Mouse (Mus musculus): ENCODE data around the gene Gm20604. TPM values are rescaled to one million over a fixed set of nuclear protein-coding genes. Genes with fewer than 3 reads are reported as not detected.

The Gm20604 gene
- polyA plus RNA-seq, 1 experiment from 2014 or later, result 24.2 TPM

- peaks cover 96% of the 10 kb centered on the region for H3K36me3 ChIP-seq (ENCODE audit: control insufficient read depth, insufficient read depth, low read length)
- 96% methylated on average over 5 of the region's 5 CpGs for WGBS
Observed at GRCm38 (mm10) chr12:102772676-102773075, 14.2 kb upstream of the Gm20604 start.

GRCm38 (mm10) chr12:102771601-102772000 lies 13.1 kb upstream of the Gm20604 start:
- Histone ChIP-seq H3K4me2 (ENCODE audit: low read length) (no peak overlapping the region), H3K4me3 (ENCODE audit: low read depth, low read length) (no peak overlapping the region), H3K9ac (ENCODE audit: low read length) (no peak overlapping the region), H3K9me3 (ENCODE audit: control insufficient read depth, low read length) (no peaks in the 10 kb centered on the region), H3K4me1 (replicated peaks; ENCODE audit: control insufficient read depth, insufficient read depth, low read length) (no peaks in the 10 kb centered on the region), H3K27ac (ENCODE audit: low read depth) (no peak overlapping the region), H3K27me3 (replicated peaks; ENCODE audit: control insufficient read depth, insufficient read depth, low read length) (no peaks in the 10 kb centered on the region), H3K36me3 (ENCODE audit: control insufficient read depth, insufficient read depth, low read length) (peaks cover 95% of the 10 kb centered on the region)
- WGBS, result 94% methylated on average over 8 of the region's 8 CpGs
- ATAC-seq (replicated peaks; ENCODE audit: low FRiP score, low TSS enrichment, low read depth) (no peak), DNase-seq (ENCODE audit: low spot score) (no peak)

More at GRCm38 (mm10) chr12:102772676-102773075, 14.2 kb upstream of the Gm20604 start:
- no peaks in the 10 kb centered on the region for H3K4me1 ChIP-seq (replicated peaks; ENCODE audit: control insufficient read depth, insufficient read depth, low read length)
- no peak for DNase-seq (ENCODE audit: low spot score)
- H3K9ac ChIP-seq (ENCODE audit: low read length), result no peak overlapping the region
- no peak overlapping the region for H3K4me2 ChIP-seq (ENCODE audit: low read length)
- no peaks in the 10 kb centered on the region for H3K27me3 ChIP-seq (replicated peaks; ENCODE audit: control insufficient read depth, insufficient read depth, low read length)
- H3K9me3 ChIP-seq (ENCODE audit: control insufficient read depth, low read length), result no peaks in the 10 kb centered on the region
- no peak for ATAC-seq (replicated peaks; ENCODE audit: low FRiP score, low TSS enrichment, low read depth)
- H3K4me3 ChIP-seq (ENCODE audit: low read depth, low read length), result no peak overlapping the region
- H3K27ac ChIP-seq (ENCODE audit: low read depth), result no peak overlapping the region

- Histone ChIP-seq H3K4me2 (ENCODE audit: low read length) (no peak overlapping the region), H3K36me3 (ENCODE audit: control insufficient read depth, insufficient read depth, low read length) (peaks cover 96% of the 10 kb centered on the region), H3K4me3 (ENCODE audit: low read depth, low read length) (no peak overlapping the region), H3K27ac (ENCODE audit: low read depth) (no peak overlapping the region), H3K9ac (ENCODE audit: low read length) (no peak overlapping the region), H3K9me3 (ENCODE audit: control insufficient read depth, low read length) (no peaks in the 10 kb centered on the region), H3K27me3 (replicated peaks; ENCODE audit: control insufficient read depth, insufficient read depth, low read length) (no peaks in the 10 kb centered on the region), H3K4me1 (replicated peaks; ENCODE audit: control insufficient read depth, insufficient read depth, low read length) (no peaks in the 10 kb centered on the region)
- 92% methylated on average over 4 of the region's 4 CpGs for WGBS
- no peak for DNase-seq (ENCODE audit: low spot score)
- ATAC-seq (replicated peaks; ENCODE audit: low FRiP score, low TSS enrichment, low read depth), result no peak
Observed at GRCm38 (mm10) chr12:102769000-102769399, 10.5 kb upstream of the Gm20604 start.

- H3K4me1 ChIP-seq (replicated peaks; ENCODE audit: control insufficient read depth, insufficient read depth, low read length), result peaks cover 8% of the 10 kb centered on the region; the same call in 1 of the 2 replicates
- no peak overlapping the region for H3K4me3 ChIP-seq (ENCODE audit: low read depth, low read length)
- no peak for ATAC-seq (replicated peaks; ENCODE audit: low FRiP score, low TSS enrichment, low read depth)
Observed at GRCm38 (mm10) chr12:102763696-102764095, 5.2 kb upstream of the Gm20604 start.

GRCm38 (mm10) chr12:102761668-102762067 lies 3.2 kb upstream of the Gm20604 start:
- Histone ChIP-seq H3K9ac (ENCODE audit: low read length) (no peak overlapping the region), H3K4me2 (ENCODE audit: low read length) (no peak overlapping the region), H3K27me3 (replicated peaks; ENCODE audit: control insufficient read depth, insufficient read depth, low read length) (no peaks in the 10 kb centered on the region), H3K9me3 (ENCODE audit: control insufficient read depth, low read length) (no peaks in the 10 kb centered on the region), H3K4me3 (ENCODE audit: low read depth, low read length) (no peak overlapping the region), H3K36me3 (ENCODE audit: control insufficient read depth, insufficient read depth, low read length) (peaks cover 39% of the 10 kb centered on the region), H3K27ac (ENCODE audit: low read depth) (no peak overlapping the region), H3K4me1 (replicated peaks; ENCODE audit: control insufficient read depth, insufficient read depth, low read length) (peaks cover 10% of the 10 kb centered on the region; the same call in 1 of the 2 replicates)
- 81% methylated on average over 3 of the region's 3 CpGs for WGBS
- DNase-seq (ENCODE audit: low spot score) (no peak), ATAC-seq (replicated peaks; ENCODE audit: low FRiP score, low TSS enrichment, low read depth) (no peak)

More at GRCm38 (mm10) chr12:102763696-102764095, 5.2 kb upstream of the Gm20604 start:
- no peak overlapping the region for H3K4me2 ChIP-seq (ENCODE audit: low read length)
- no peak overlapping the region for H3K27ac ChIP-seq (ENCODE audit: low read depth)
- H3K9me3 ChIP-seq (ENCODE audit: control insufficient read depth, low read length), result no peaks in the 10 kb centered on the region
- H3K27me3 ChIP-seq (replicated peaks; ENCODE audit: control insufficient read depth, insufficient read depth, low read length), result no peaks in the 10 kb centered on the region
- peaks cover 58% of the 10 kb centered on the region for H3K36me3 ChIP-seq (ENCODE audit: control insufficient read depth, insufficient read depth, low read length)
- no peak overlapping the region for H3K9ac ChIP-seq (ENCODE audit: low read length)
- DNase-seq (ENCODE audit: low spot score), result no peak

- peak overlapping the region; percentile 83 for H3K4me3 ChIP-seq (ENCODE audit: low read depth, low read length)
- peaks cover 10% of the 10 kb centered on the region; the same call in 1 of the 2 replicates for H3K4me1 ChIP-seq (replicated peaks; ENCODE audit: control insufficient read depth, insufficient read depth, low read length)
- WGBS, result 5% methylated on average over 5 of the region's 5 CpGs
- DNase-seq (ENCODE audit: low spot score) (no peak), ATAC-seq (replicated peaks; ENCODE audit: low FRiP score, low TSS enrichment, low read depth) (no peak)
- H3K27ac ChIP-seq (ENCODE audit: low read depth), result no peak overlapping the region; the same call in 1 of the 2 replicates
- H3K4me2 ChIP-seq (ENCODE audit: low read length), result peak overlapping the region; percentile 94
- no peaks in the 10 kb centered on the region for H3K9me3 ChIP-seq (ENCODE audit: control insufficient read depth, low read length)
- no peaks in the 10 kb centered on the region for H3K27me3 ChIP-seq (replicated peaks; ENCODE audit: control insufficient read depth, insufficient read depth, low read length)
- H3K9ac ChIP-seq (ENCODE audit: low read length), result peak overlapping the region; percentile 74
- H3K36me3 ChIP-seq (ENCODE audit: control insufficient read depth, insufficient read depth, low read length), result peaks cover 16% of the 10 kb centered on the region
Observed at GRCm38 (mm10) chr12:102758936-102759335, 464 bp upstream of the Gm20604 start.

GRCm38 (mm10) chr12:102757689-102758402 lies 626 bp downstream of the Gm20604 start, which contains the start of the genes Gm28051, Gon7 and Ubr7:
TSS of gene Gm28051 (minus strand) at chr12:102757765.
TSS of gene Gon7 (minus strand) at chr12:102757803.
TSS of gene Ubr7 (plus strand) at chr12:102757967.
- peak within 1 kb of the TSS; percentile 94 for H3K4me2 ChIP-seq (ENCODE audit: low read length)
- peak within 1 kb of the TSS; percentile 83 for H3K4me3 ChIP-seq (ENCODE audit: low read depth, low read length)
- H3K27me3 ChIP-seq (replicated peaks; ENCODE audit: control insufficient read depth, insufficient read depth, low read length), result no peaks in the 10 kb centered on the region
- under 1% methylated on average over 73 of the region's 73 CpGs for WGBS
- no peaks in the 10 kb centered on the region for H3K9me3 ChIP-seq (ENCODE audit: control insufficient read depth, low read length)
- H3K36me3 ChIP-seq (ENCODE audit: control insufficient read depth, insufficient read depth, low read length), result peaks cover 12% of the 10 kb centered on the region
- peak within 1 kb of the TSS; percentile 87 for H3K27ac ChIP-seq (ENCODE audit: low read depth)
- H3K4me1 ChIP-seq (replicated peaks; ENCODE audit: control insufficient read depth, insufficient read depth, low read length), result peaks cover 10% of the 10 kb centered on the region; the same call in 1 of the 2 replicates
- H3K9ac ChIP-seq (ENCODE audit: low read length), result peak within 1 kb of the TSS; percentile 74
- ATAC-seq (replicated peaks; ENCODE audit: low FRiP score, low TSS enrichment, low read depth) (peak; percentile 96), DNase-seq (ENCODE audit: low spot score) (peak; percentile 97)

- peak overlapping the region; percentile 83 for H3K4me3 ChIP-seq (ENCODE audit: low read depth, low read length)
- peak overlapping the region; percentile 74 for H3K4me2 ChIP-seq (ENCODE audit: low read length)
- H3K9ac ChIP-seq (ENCODE audit: low read length), result peak overlapping the region; percentile 74
- H3K36me3 ChIP-seq (ENCODE audit: control insufficient read depth, insufficient read depth, low read length), result peaks cover 5% of the 10 kb centered on the region; the same call in 1 of the 2 replicates
- peaks cover 10% of the 10 kb centered on the region; the same call in 1 of the 2 replicates for H3K4me1 ChIP-seq (replicated peaks; ENCODE audit: control insufficient read depth, insufficient read depth, low read length)
- H3K27me3 ChIP-seq (replicated peaks; ENCODE audit: control insufficient read depth, insufficient read depth, low read length), result no peaks in the 10 kb centered on the region
- no peak for DNase-seq (ENCODE audit: low spot score)
- peak overlapping the region; percentile 87 for H3K27ac ChIP-seq (ENCODE audit: low read depth)
- ATAC-seq (replicated peaks; ENCODE audit: low FRiP score, low TSS enrichment, low read depth), result peak; percentile 86
- WGBS, result under 1% methylated on average over 46 of the region's 46 CpGs
- H3K9me3 ChIP-seq (ENCODE audit: control insufficient read depth, low read length), result no peaks in the 10 kb centered on the region
Observed at GRCm38 (mm10) chr12:102757055-102757688, 1.3 kb downstream of the Gm20604 start.
